Mouse (Mus musculus): ENCODE results near the gene Racgap1. TPM values are rescaled to one million over a fixed set of nuclear protein-coding genes. Genes with fewer than 3 reads are reported as not detected.

Racgap1 gene
- total RNA-seq, 4 experiments from 2014 or later, result 9.3 to 11.5 (median 10.2) TPM

GRCm38 (mm10) chr15:99619821-99620220 lies 31.6 kb downstream of the Racgap1 start:
- DNase-seq (ENCODE audit: low spot score in 2 of 2), result no peak

- DNase-seq (ENCODE audit: low spot score in 2 of 2), result no peak
Observed at GRCm38 (mm10) chr15:99618595-99618994, 32.9 kb downstream of the Racgap1 start.

DNA sequence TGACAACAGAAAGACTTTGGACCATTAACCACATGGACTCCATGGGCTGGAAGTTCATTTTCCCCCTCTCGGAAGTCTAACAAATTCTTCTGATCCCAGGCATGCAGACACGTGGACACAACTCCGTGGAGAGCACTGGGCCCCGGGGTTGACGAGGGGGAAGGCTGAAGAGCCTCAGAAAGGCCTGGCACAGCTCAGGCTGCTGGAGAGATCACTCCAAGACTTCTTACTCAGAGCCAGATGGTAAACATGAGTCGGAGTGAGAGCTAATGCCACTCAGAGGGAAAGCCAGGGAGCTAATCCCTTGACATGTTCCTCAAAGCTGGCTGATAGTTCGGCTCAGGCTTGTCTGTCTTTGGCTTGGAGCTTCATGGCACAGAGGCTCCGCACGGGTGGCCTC lies 36.2 kb downstream of the Racgap1 start:
- no peak for DNase-seq (ENCODE audit: low spot score in 2 of 2)

DNA sequence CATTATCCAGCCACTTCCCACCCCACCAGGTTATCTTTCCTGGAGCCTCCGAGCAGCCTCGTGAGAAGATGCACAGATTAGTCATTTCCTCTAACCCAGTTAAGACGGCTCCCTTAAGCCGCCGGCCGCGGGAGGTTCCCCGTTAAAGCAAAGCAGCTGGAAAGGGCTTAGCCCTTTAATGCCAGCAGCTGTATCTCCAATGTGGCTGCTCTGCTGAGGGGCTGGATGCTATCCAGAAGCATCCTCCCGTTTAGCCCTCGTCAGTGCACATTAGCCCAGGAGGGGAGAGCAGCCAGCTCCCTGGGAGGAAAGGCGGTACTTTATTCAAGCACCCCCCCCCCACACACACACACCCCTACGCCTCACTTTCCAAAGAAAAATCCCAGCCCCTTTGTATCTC lies 36.7 kb downstream of the Racgap1 start:
- no peak for DNase-seq (ENCODE audit: low spot score in 2 of 2)

DNA sequence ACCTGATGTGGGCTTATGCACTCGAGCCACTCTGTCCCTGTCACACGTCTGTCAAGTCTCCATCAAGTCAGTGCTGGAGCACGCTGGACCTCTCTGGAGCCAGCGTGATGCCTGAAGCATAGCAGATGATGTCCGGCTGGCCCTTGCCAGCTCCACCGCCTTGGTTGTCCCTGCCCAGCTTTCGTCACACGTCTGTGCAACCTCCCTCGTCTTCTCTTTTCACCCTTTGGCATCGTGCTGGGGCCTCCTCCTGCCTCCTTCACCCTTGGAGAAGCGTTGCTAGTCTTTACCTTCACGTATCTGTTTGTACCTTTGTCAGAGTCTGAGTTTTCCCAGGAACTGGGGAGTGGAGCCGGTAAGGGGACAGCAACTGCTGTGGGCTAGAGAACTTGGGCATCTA lies 37.2 kb downstream of the Racgap1 start:
- no peak for DNase-seq (ENCODE audit: low spot score in 2 of 2)

- no peak for DNase-seq (ENCODE audit: low spot score in 2 of 2)
Observed at GRCm38 (mm10) chr15:99611563-99611962, 39.9 kb downstream of the Racgap1 start.

- DNase-seq (ENCODE audit: low spot score in 2 of 2), result no peak
Observed at GRCm38 (mm10) chr15:99608382-99609125, 42.9 kb downstream of the Racgap1 start.

GRCm38 (mm10) chr15:99607388-99608113 lies 43.9 kb downstream of the Racgap1 start:
- no peak for DNase-seq (ENCODE audit: low spot score in 2 of 2)

- peak in 1 of 2 experiments; percentile 71 for DNase-seq (ENCODE audit: low spot score in 2 of 2)
Observed at GRCm38 (mm10) chr15:99606515-99606914, 44.9 kb downstream of the Racgap1 start.

DNA sequence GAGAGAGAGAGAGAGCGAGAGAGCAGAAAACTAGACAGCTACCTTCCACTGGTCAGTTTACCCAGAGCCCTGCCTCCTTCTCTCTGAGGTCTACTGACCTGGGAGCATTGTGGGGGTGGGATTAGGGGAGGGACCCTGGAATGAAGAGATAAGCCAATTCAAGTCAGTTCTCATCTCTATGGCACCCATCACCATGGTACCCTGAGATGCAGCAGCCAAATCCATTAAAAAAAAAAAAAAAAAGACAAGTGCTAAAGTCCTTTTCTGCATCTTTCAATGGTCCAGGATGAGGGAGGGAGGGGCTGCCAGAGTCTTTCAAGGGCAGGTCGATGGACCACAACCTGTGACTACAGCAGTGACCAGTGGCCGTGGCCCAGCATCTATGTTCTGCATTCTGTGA lies 45.9 kb downstream of the Racgap1 start:
- no peak for DNase-seq (ENCODE audit: low spot score in 2 of 2)

DNA sequence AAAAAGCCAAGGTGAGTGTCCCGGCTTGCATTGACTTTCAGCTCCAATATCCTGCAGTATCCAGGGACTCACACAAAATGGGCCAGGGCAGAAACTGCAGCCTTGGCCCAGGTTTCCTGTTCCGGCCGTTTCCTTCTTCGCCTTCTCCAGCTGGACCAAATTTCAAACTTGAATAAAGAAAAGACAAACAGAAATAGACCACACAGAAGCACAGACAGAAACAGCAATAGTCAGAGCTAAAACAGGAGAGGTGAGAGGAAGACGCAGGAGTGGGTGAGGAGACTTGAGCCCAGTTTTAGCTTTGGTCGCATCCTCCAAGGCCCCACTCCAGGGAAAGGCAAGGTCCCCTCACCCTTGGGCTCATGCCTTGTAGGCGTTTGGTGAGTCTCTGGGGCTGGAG lies 48.2 kb downstream of the Racgap1 start:
- no peak for DNase-seq (ENCODE audit: low spot score in 2 of 2)

GRCm38 (mm10) chr15:99602206-99602820 lies 49.1 kb downstream of the Racgap1 start:
- DNase-seq (ENCODE audit: low spot score in 2 of 2), result no peak

DNA sequence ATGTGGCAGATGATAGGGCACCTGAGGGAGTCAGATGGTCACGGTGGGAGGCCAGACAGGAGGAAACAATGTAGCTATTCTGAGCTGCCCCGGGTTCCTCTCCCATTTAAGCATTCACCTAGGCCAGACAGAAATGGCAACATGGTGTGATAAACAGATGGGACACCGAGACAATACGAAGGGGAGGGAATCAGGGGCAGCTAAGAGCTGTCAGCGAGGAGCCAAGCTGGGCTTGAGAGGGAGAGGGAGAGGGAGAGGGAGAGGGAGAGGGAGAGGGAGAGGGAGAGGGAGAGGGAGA lies 49.7 kb downstream of the Racgap1 start:
- no peak for DNase-seq (ENCODE audit: low spot score in 2 of 2)

- no peak for DNase-seq (ENCODE audit: low spot score in 2 of 2)
Observed at GRCm38 (mm10) chr15:99600986-99601822, 50.3 kb downstream of the Racgap1 start, which contains the start of gene Aqp6. Gene Aqp6, plus strand, starts transcription at chr15:99601400.

- DNase-seq (ENCODE audit: low spot score in 2 of 2), result no peak
Observed at GRCm38 (mm10) chr15:99599245-99600070, 52.0 kb downstream of the Racgap1 start.

GRCm38 (mm10) chr15:99597596-99597995 lies 53.9 kb downstream of the Racgap1 start:
- DNase-seq (ENCODE audit: low spot score in 2 of 2), result no peak

- no peak for DNase-seq (ENCODE audit: low spot score in 2 of 2)
Observed at GRCm38 (mm10) chr15:99596841-99597240, 54.6 kb downstream of the Racgap1 start.

DNA sequence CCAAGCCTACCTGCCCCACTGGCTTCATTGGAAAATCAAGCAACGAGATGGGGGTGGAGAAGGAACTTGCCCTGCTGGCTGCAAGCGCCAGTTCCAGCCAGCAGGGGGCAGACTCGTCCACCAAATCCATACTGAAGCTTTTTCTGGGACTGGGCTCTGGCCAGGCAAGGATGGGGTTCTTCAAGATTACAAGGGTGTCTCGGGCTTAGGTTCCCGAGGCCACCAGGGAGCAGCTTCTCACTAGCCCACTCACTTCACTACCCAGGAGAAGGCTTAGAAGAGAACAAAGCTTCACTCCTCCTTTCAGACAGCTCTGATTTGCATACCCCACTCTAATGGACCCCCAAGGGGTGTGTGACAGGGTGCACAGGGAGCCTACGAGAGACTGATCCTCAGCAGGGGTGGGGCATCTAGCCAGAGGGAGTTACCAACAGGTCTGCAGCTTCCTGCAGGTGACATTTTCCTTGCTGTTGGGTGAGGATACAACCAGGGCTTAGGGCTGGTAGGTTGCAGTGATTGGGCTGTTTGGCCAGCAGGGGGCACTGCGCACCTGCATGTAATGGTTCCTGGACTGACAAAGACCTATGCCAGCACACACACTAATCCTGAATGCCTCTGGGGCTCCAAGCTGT lies 55.3 kb downstream of the Racgap1 start:
- peak; percentile 80 to 83 for DNase-seq (ENCODE audit: low spot score in 2 of 2)

DNA sequence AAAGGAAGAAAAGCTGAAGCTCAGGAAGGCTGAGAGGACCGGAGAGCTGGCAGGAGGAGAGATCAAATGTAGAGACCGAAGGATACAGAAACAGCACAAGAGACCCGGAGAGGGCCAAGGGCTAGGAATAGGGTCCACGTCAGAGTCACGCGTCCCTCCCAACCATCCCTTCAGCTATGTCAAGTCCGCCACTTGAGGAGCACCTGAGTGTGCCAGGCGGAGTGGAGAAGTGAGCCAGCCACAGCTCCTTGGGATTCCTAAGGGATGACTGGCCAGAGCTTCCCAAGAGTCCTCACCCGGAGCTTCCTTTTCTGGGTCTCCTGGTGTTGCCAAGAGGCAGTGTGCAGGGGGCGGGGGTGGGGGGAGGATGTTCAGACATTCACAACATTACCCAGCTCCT lies 56.5 kb downstream of the Racgap1 start:
- DNase-seq (ENCODE audit: low spot score in 2 of 2), result no peak

- DNase-seq (ENCODE audit: low spot score in 2 of 2), result no peak
Observed at GRCm38 (mm10) chr15:99592877-99593276, 58.6 kb downstream of the Racgap1 start.

Data from left cerebral cortex, adult 8-10 months (tissue).